Mouse (Mus musculus) hindbrain, embryonic 16.5 days (tissue): ENCODE data around the gene Gltp. TPM values are rescaled to one million over a fixed set of nuclear protein-coding genes. Genes with fewer than 3 reads are reported as not detected.

Experiments used
- ATAC-seq: fragments of 200-750 bp; cut with Nextera tagmentation; 2 replicates; pipeline ENCODE4 v1.8.0; 2017; ENCODE audit warnings: moderate TSS enrichment, moderate library complexity
- H3K27ac ChIP-seq: fragments of 300-500 bp; sonication (generic); 2 replicates; pipeline ENCODE4 v1.5.1; 2014; ENCODE audit warnings: low read depth, mild to moderate bottlenecking, control low read depth, low read length, moderate library complexity
- H3K27me3 ChIP-seq: fragments of 300-500 bp; sonication (generic); replicated peaks from 2 replicates; pipeline ENCODE4 v1.6.1; 2014; ENCODE audit warnings: low read length; ENCODE audit not compliant: control insufficient read depth, insufficient read depth
- H3K36me3 ChIP-seq: fragments of 300-500 bp; sonication (generic); 2 replicates; pipeline ENCODE4 v1.6.1; 2014; ENCODE audit warnings: mild to moderate bottlenecking, low read length, moderate library complexity, mixed read lengths; ENCODE audit not compliant: control insufficient read depth, insufficient read depth
- H3K4me1 ChIP-seq: fragments of 300-500 bp; sonication (generic); 2 replicates; pipeline ENCODE4 v1.6.1; 2014; ENCODE audit warnings: low read depth, low read length; ENCODE audit not compliant: control insufficient read depth, insufficient read depth
- H3K4me2 ChIP-seq: fragments of 300-500 bp; sonication (generic); 2 replicates; pipeline ENCODE4 v1.6.1; 2014; ENCODE audit warnings: mild to moderate bottlenecking, low read length, control low read depth, moderate library complexity
- H3K4me3 ChIP-seq: fragments of 300-500 bp; sonication (generic); 2 replicates; pipeline ENCODE4 v1.5.1; 2014; ENCODE audit warnings: mild to moderate bottlenecking, low read length, control low read depth, moderate library complexity
- H3K9ac ChIP-seq: fragments of 300-500 bp; sonication (generic); 2 replicates; pipeline ENCODE4 v1.6.1; 2014; ENCODE audit warnings: low read depth, mild to moderate bottlenecking, control low read depth, low read length, moderate library complexity
- H3K9me3 ChIP-seq: fragments of 300-500 bp; sonication (generic); 2 replicates; pipeline ENCODE4 v1.6.1; 2014; ENCODE audit warnings: mild to moderate bottlenecking, low read length, moderate library complexity; ENCODE audit not compliant: control insufficient read depth
- WGBS: fragments of 180-500 bp; shearing (Covaris S2); extraction: QIAGEN DNeasy Blood & Tissue Kit; methylation state at CpG from one replicate; pipeline ENCODE4 v1.1.7; 2014; 5-methylcytosine and 5-hydroxymethylcytosine counted together
- polyA plus RNA-seq: library from polyadenylated mRNA; unstranded; fragments of >200 nt; fragmentation: Nextera tagmentation; extraction: Ambion mirVana; gene quantifications from 2 replicates; pipeline ENCODE4 v1.2.1, GENCODE M21; 2015

The Gltp gene
- polyA plus RNA-seq, 1 experiment from 2014 or later: 53.4 TPM

- H3K27ac ChIP-seq: no peak overlapping the region
- no peaks in the 10 kb centered on the region for H3K9me3 ChIP-seq
- no peaks in the 10 kb centered on the region for H3K27me3 ChIP-seq
- ATAC-seq: no peak
- H3K4me1 ChIP-seq: peaks cover 6% of the 10 kb centered on the region
- no peak overlapping the region for H3K9ac ChIP-seq
- H3K4me3 ChIP-seq: no peak overlapping the region
- 91% methylated on average over 5 of the region's 5 CpGs for WGBS
- no peak overlapping the region for H3K4me2 ChIP-seq
- no peaks in the 10 kb centered on the region; the same call in 1 of the 2 replicates for H3K36me3 ChIP-seq
These were observed 21.8 kb downstream of the Gltp start for GRCm38 (mm10) chr5:114669014-114669413.

- H3K27ac ChIP-seq: no peak overlapping the region; the same call in 1 of the 2 replicates
- peak; percentile 92 for ATAC-seq
- no peak overlapping the region for H3K9ac ChIP-seq
These were observed 23.4 kb downstream of the Gltp start for GRCm38 (mm10) chr5:114667228-114667856.

GRCm38 (mm10) chr5:114666659-114667058 lies 24.1 kb downstream of the Gltp start:
- Histone ChIP-seq H3K9me3 (no peaks in the 10 kb centered on the region), H3K9ac (no peak overlapping the region), H3K4me1 (peaks cover 6% of the 10 kb centered on the region), H3K27ac (no peak overlapping the region), H3K27me3 (no peaks in the 10 kb centered on the region), H3K4me3 (no peak overlapping the region), H3K36me3 (no peaks in the 10 kb centered on the region), H3K4me2 (no peak overlapping the region)
- 77% methylated on average over 1 of the region's 1 CpGs for WGBS
- ATAC-seq: no peak

More at GRCm38 (mm10) chr5:114667228-114667856, 23.4 kb downstream of the Gltp start:
- no peaks in the 10 kb centered on the region for H3K27me3 ChIP-seq
- H3K4me3 ChIP-seq: peak overlapping the region; percentile 36
- no peaks in the 10 kb centered on the region for H3K36me3 ChIP-seq
- peak overlapping the region; percentile 60 for H3K4me2 ChIP-seq
- WGBS: 3% methylated on average over 36 of the region's 36 CpGs
- no peaks in the 10 kb centered on the region for H3K9me3 ChIP-seq
- peaks cover 6% of the 10 kb centered on the region for H3K4me1 ChIP-seq

GRCm38 (mm10) chr5:114664750-114665149 lies 26.0 kb downstream of the Gltp start:
- no peak overlapping the region for H3K27ac ChIP-seq
- 66% methylated on average over 7 of the region's 7 CpGs for WGBS
- H3K27me3 ChIP-seq: peaks cover under 1% of the 10 kb centered on the region
- H3K4me3 ChIP-seq: no peak overlapping the region
- no peak for ATAC-seq
- H3K9ac ChIP-seq: no peak overlapping the region
- no peak overlapping the region for H3K4me2 ChIP-seq
- no peaks in the 10 kb centered on the region for H3K36me3 ChIP-seq
- H3K9me3 ChIP-seq: no peaks in the 10 kb centered on the region
- peaks cover 6% of the 10 kb centered on the region for H3K4me1 ChIP-seq

GRCm38 (mm10) chr5:114664139-114664538 lies 26.6 kb downstream of the Gltp start:
- WGBS: 87% methylated on average over 4 of the region's 4 CpGs
- H3K9ac ChIP-seq: no peak overlapping the region
- no peak for ATAC-seq
- no peaks in the 10 kb centered on the region for H3K9me3 ChIP-seq
- no peak overlapping the region for H3K27ac ChIP-seq
- H3K27me3 ChIP-seq: peaks cover 6% of the 10 kb centered on the region
- H3K4me2 ChIP-seq: no peak overlapping the region
- H3K36me3 ChIP-seq: no peaks in the 10 kb centered on the region
- no peak overlapping the region for H3K4me3 ChIP-seq
- H3K4me1 ChIP-seq: peaks cover 6% of the 10 kb centered on the region

- Histone ChIP-seq H3K4me3 (no peak overlapping the region), H3K36me3 (no peaks in the 10 kb centered on the region), H3K27ac (no peak overlapping the region), H3K4me1 (peaks cover 12% of the 10 kb centered on the region), H3K27me3 (peaks cover 28% of the 10 kb centered on the region), H3K9me3 (no peaks in the 10 kb centered on the region), H3K4me2 (no peak overlapping the region), H3K9ac (no peak overlapping the region)
- no peak for ATAC-seq
- WGBS: 76% methylated on average over 6 of the region's 6 CpGs
These were observed 29.8 kb downstream of the Gltp start for GRCm38 (mm10) chr5:114661029-114661428.

GRCm38 (mm10) chr5:114658255-114658654 lies 32.5 kb downstream of the Gltp start, which contains the start of gene Trpv4:
Gene Trpv4 (minus strand): TSS chr5:114658421.
- H3K9me3 ChIP-seq: no peaks in the 10 kb centered on the region
- peaks cover 12% of the 10 kb centered on the region for H3K4me1 ChIP-seq
- peak; percentile 62 for ATAC-seq
- peak within 1 kb of the TSS; percentile 61 for H3K9ac ChIP-seq
- 2% methylated on average over 9 of the region's 47 CpGs for WGBS
- peak within 1 kb of the TSS; percentile 91 for H3K4me2 ChIP-seq
- peak within 1 kb of the TSS; percentile 50 for H3K4me3 ChIP-seq
- H3K36me3 ChIP-seq: no peaks in the 10 kb centered on the region
- H3K27me3 ChIP-seq: peaks cover 28% of the 10 kb centered on the region
- no peak within 1 kb of the TSS for H3K27ac ChIP-seq

- no peak for ATAC-seq
- Histone ChIP-seq H3K27ac (no peak overlapping the region), H3K4me1 (peaks cover 12% of the 10 kb centered on the region), H3K9me3 (no peaks in the 10 kb centered on the region), H3K4me2 (peak overlapping the region; percentile 91), H3K27me3 (peaks cover 28% of the 10 kb centered on the region), H3K4me3 (peak overlapping the region; percentile 50), H3K36me3 (no peaks in the 10 kb centered on the region), H3K9ac (no peak overlapping the region)
- WGBS: 26% methylated on average over 10 of the region's 10 CpGs
These were observed 33.4 kb downstream of the Gltp start for GRCm38 (mm10) chr5:114657426-114657825.

GRCm38 (mm10) chr5:114656305-114656704 lies 34.5 kb downstream of the Gltp start:
- no peak for ATAC-seq

More at GRCm38 (mm10) chr5:114656305-114656704, 34.5 kb downstream of the Gltp start:
- peaks cover 28% of the 10 kb centered on the region for H3K27me3 ChIP-seq
- no peak overlapping the region for H3K9ac ChIP-seq
- no peaks in the 10 kb centered on the region for H3K9me3 ChIP-seq
- no peak overlapping the region for H3K4me2 ChIP-seq
- WGBS: 74% methylated on average over 7 of the region's 7 CpGs
- no peaks in the 10 kb centered on the region for H3K36me3 ChIP-seq
- H3K27ac ChIP-seq: no peak overlapping the region
- H3K4me1 ChIP-seq: peaks cover 12% of the 10 kb centered on the region
- H3K4me3 ChIP-seq: no peak overlapping the region
